Mouse (Mus musculus) lung, postnatal 14 days (tissue): ENCODE data around the gene Spaca7.
A peak's percentile ranks its signal among the peaks of the same experiment; 100 is the strongest.

Experiments used
- DNase-seq: peaks from one replicate; pipeline ENCODE4 v3.0.0; 2021

Spaca7 gene

GRCm38 (mm10) chr8:12609752-12610449 lies 37.1 kb downstream of the Spaca7 start:
- no peak for DNase-seq

- no peak for DNase-seq
These were observed 40.4 kb downstream of the Spaca7 start for GRCm38 (mm10) chr8:12613201-12613600.

- peak; percentile 34 for DNase-seq
These were observed 44.5 kb downstream of the Spaca7 start for GRCm38 (mm10) chr8:12617369-12617768.

- DNase-seq = no peak
These were observed 48.9 kb downstream of the Spaca7 start for GRCm38 (mm10) chr8:12621550-12622222.

GRCm38 (mm10) chr8:12625890-12626289 lies 53.1 kb downstream of the Spaca7 start:
- DNase-seq = no peak

- peak; percentile 55 for DNase-seq
These were observed 56.2 kb downstream of the Spaca7 start for GRCm38 (mm10) chr8:12629079-12629478.

- no peak for DNase-seq
These were observed 62.5 kb downstream of the Spaca7 start for GRCm38 (mm10) chr8:12635366-12635765.

- no peak for DNase-seq
These were observed 65.6 kb downstream of the Spaca7 start for GRCm38 (mm10) chr8:12638446-12638845.

GRCm38 (mm10) chr8:12641527-12641926 lies 68.7 kb downstream of the Spaca7 start:
- DNase-seq = no peak

- DNase-seq = no peak
These were observed 71.5 kb downstream of the Spaca7 start for GRCm38 (mm10) chr8:12644341-12644740.

GRCm38 (mm10) chr8:12644894-12645293 lies 72.1 kb downstream of the Spaca7 start:
- DNase-seq = no peak

GRCm38 (mm10) chr8:12646536-12646935 lies 73.7 kb downstream of the Spaca7 start:
- DNase-seq = no peak

- peak; percentile 7 for DNase-seq
These were observed 76.1 kb downstream of the Spaca7 start for GRCm38 (mm10) chr8:12648951-12649350.
